Mouse (Mus musculus) 3134 (cell line): Measurements from ENCODE around the gene Mdm2.
"Not testable (repeated sequence)": the region's sequence is repeated elsewhere in the genome, so short reads cannot be mapped to it uniquely, and the experiment has no call there.

Experiments
- DNase-seq: peaks from one replicate; pipeline ENCODE4 v3.0.0-alpha.2; 2011; ENCODE audit warnings: low spot score; ENCODE audit not compliant: insufficient read length; ENCODE audit errors: extremely low read depth

Mdm2 gene

GRCm38 (mm10) chr10:117714928-117715500 lies 4.5 kb upstream of the Mdm2 start:
- no peak for DNase-seq

GRCm38 (mm10) chr10:117714048-117714545 lies 3.5 kb upstream of the Mdm2 start:
- DNase-seq, result no peak

- no peak for DNase-seq
Measured at GRCm38 (mm10) chr10:117713466-117713865, 2.9 kb upstream of the Mdm2 start.

GRCm38 (mm10) chr10:117712871-117713270 lies 2.3 kb upstream of the Mdm2 start:
- DNase-seq, result no peak

GRCm38 (mm10) chr10:117712191-117712754 lies 1.7 kb upstream of the Mdm2 start:
- no peak for DNase-seq

GRCm38 (mm10) chr10:117711408-117711807 lies 850 bp upstream of the Mdm2 start:
- no peak for DNase-seq

- DNase-seq, result peak; percentile 90
Measured at GRCm38 (mm10) chr10:117709930-117710603, 491 bp downstream of the Mdm2 start.

GRCm38 (mm10) chr10:117709326-117709830 lies 1.2 kb downstream of the Mdm2 start:
- DNase-seq, result no peak

- DNase-seq, result no peak
Measured at GRCm38 (mm10) chr10:117708856-117709255, 1.7 kb downstream of the Mdm2 start.

GRCm38 (mm10) chr10:117708376-117708775 lies 2.2 kb downstream of the Mdm2 start:
- no peak for DNase-seq

GRCm38 (mm10) chr10:117707114-117707838 lies 3.3 kb downstream of the Mdm2 start:
- DNase-seq, result no peak

GRCm38 (mm10) chr10:117706440-117706839 lies 4.1 kb downstream of the Mdm2 start:
- no peak for DNase-seq

- DNase-seq, result no peak
Measured at GRCm38 (mm10) chr10:117705806-117706205, 4.8 kb downstream of the Mdm2 start.

GRCm38 (mm10) chr10:117704964-117705335 lies 5.6 kb downstream of the Mdm2 start:
- no peak for DNase-seq

- not testable (repeated sequence) for DNase-seq
Measured at GRCm38 (mm10) chr10:117704314-117704963, 6.1 kb downstream of the Mdm2 start.

GRCm38 (mm10) chr10:117703506-117703905 lies 7.1 kb downstream of the Mdm2 start:
- DNase-seq, result no peak

- no peak for DNase-seq
Measured at GRCm38 (mm10) chr10:117702024-117702833, 8.3 kb downstream of the Mdm2 start.

- no peak for DNase-seq
Measured at GRCm38 (mm10) chr10:117701034-117701829, 9.3 kb downstream of the Mdm2 start.

GRCm38 (mm10) chr10:117700450-117700849 lies 10.1 kb downstream of the Mdm2 start:
- no peak for DNase-seq
